Mouse (Mus musculus): ENCODE measurements at regions not wholly inside any gene's neighbourhood (a gene's known extent, or its start where the extent isn't known, plus 50 kb on each side); places are given as distances from the start of the nearest gene placed in this dataset.

DNA sequence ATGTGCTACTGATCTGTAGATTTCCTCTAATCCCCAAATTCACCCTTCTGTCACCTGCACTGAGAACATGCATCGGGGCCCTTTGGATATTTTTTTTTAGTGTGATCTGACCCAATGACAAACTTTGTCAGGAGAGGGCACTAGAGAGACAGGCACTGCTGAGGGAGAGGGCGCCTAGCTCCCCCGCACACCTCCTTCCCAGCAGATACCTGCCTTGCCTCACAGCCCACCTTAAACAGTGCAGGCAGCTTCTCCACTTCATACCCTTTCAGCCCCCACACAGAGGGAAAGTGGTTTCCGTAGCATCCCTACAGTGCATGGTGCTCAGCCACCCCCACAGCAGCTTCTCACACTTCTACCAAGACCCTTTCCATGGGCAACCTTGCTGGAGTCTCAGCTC lies 670.0 kb downstream of the Tmem132b start:
- H3K4me2 ChIP-seq = peak overlapping the region; percentile 14; the same call in 1 of the 2 replicates
- no peaks in the 10 kb centered on the region for H3K36me3 ChIP-seq
- H3K4me1 ChIP-seq (replicated peaks) = peaks cover 8% of the 10 kb centered on the region
- H3K27me3 ChIP-seq = peaks cover 22% of the 10 kb centered on the region
- H3K9ac ChIP-seq = no peak overlapping the region
- H3K27ac ChIP-seq (replicated peaks) = 0 out of 2 replicates have a peak overlapping the region, but pooled peaks have one; percentile 29
- H3K4me3 ChIP-seq = no peak overlapping the region
- WGBS = 20% methylated on average over 4 of the region's 4 CpGs
- no peaks in the 10 kb centered on the region for H3K9me3 ChIP-seq
- ATAC-seq (ENCODE audit: low read depth) = no peak

DNA sequence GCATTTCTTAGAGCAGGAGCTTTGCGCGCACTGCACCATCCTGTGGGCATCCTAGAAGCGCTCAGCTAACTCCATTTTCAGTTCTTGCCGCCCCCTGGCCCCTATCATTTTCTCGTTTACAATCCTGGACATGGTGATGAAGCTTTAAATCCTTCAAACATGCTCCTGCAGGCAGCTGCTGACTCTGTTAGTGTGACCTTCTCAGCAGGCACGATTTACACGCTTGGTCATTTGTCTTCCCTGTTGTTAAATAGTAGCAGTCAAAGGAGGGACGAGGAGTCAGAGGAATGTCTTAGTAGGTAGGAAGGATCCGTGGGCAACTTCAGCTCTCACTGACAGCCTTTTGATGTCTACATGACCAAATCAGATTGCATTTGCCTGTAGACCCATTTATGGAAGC lies 670.4 kb downstream of the Tmem132b start:
- H3K9ac ChIP-seq = no peak overlapping the region
- no peak for ATAC-seq (ENCODE audit: low read depth)
- WGBS = 10% methylated on average over 9 of the region's 9 CpGs
- peaks cover 22% of the 10 kb centered on the region for H3K27me3 ChIP-seq
- no peaks in the 10 kb centered on the region for H3K36me3 ChIP-seq
- peaks cover 8% of the 10 kb centered on the region for H3K4me1 ChIP-seq (replicated peaks)
- peak overlapping the region; percentile 14; the same call in 1 of the 2 replicates for H3K4me2 ChIP-seq
- 0 out of 2 replicates have a peak overlapping the region, but pooled peaks have one; percentile 29 for H3K27ac ChIP-seq (replicated peaks)
- H3K9me3 ChIP-seq = no peaks in the 10 kb centered on the region
- H3K4me3 ChIP-seq = no peak overlapping the region

DNA sequence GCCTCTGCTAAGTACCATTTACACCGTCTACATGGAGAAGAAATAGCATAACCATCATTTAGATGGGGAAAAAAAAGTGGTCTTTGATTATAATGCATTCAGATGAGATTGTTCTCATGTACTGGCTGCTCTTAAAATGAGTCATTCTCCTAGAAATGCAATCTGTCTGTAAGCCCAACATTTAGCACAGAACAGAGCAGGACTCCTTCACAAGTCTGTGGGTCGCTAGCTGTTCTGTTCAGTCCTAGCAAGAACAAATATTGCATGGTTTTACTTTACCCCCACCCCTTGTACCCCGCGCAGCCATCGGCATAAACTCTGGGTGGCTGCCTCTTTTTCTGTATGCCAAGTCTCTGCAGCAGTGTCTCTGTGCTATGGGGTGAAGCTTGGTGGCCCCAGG lies 685.4 kb downstream of the Tmem132b start:
- H3K4me1 ChIP-seq (replicated peaks) = no peaks in the 10 kb centered on the region
- H3K4me3 ChIP-seq = no peak overlapping the region
- H3K36me3 ChIP-seq = no peaks in the 10 kb centered on the region
- no peak overlapping the region for H3K9ac ChIP-seq
- no peaks in the 10 kb centered on the region for H3K27me3 ChIP-seq
- no peak overlapping the region for H3K27ac ChIP-seq (replicated peaks)
- ATAC-seq (ENCODE audit: low read depth) = no peak
- WGBS = 93% methylated on average over 5 of the region's 5 CpGs
- no peak overlapping the region for H3K4me2 ChIP-seq
- no peaks in the 10 kb centered on the region for H3K9me3 ChIP-seq

DNA sequence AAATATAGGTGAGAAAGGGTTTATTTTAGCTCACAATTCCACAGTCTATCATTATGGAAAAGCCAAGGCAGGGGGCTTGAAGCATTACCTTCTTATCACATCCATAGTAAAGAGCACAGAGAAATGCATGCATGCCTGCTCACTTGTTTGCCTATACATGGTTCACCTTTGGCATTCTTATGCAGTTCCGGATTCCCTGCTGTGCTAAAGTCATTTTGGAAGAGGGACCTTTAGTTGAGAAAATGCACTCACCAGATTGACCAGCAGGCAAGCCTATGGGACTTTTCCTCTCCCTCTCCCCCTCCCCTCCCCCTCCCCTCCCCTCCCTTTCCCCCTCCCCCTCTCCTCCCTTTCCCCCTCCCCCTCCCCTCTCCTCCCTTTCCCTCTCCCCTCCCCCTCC lies 686.2 kb downstream of the Tmem132b start:
- no peaks in the 10 kb centered on the region for H3K36me3 ChIP-seq
- no peak overlapping the region for H3K27ac ChIP-seq (replicated peaks)
- no peak overlapping the region for H3K4me3 ChIP-seq
- WGBS = 69% methylated on average over 1 of the region's 1 CpGs
- H3K9ac ChIP-seq = no peak overlapping the region
- H3K4me2 ChIP-seq = no peak overlapping the region
- H3K4me1 ChIP-seq (replicated peaks) = no peaks in the 10 kb centered on the region
- H3K9me3 ChIP-seq = no peaks in the 10 kb centered on the region
- H3K27me3 ChIP-seq = no peaks in the 10 kb centered on the region
- no peak for ATAC-seq (ENCODE audit: low read depth)

DNA sequence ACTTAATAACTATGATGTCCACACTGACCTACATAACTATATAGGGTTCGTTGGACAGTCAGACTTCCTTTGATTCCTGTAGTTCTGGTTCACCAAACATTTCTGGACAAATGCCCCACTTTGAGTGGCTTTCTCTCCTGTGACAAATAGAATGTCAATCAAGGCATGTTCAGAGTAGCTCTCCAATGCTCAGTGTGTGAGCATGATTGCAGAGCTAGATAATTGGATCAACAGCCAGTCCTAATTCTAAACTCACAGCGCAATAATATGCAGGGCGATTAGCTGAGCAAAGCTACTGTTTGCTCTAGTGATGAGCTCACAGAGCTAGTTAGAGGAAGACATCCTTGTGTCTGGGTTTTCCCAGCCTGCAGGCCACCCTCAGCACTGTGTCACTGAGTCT lies 692.1 kb downstream of the Tmem132b start:
- no peak overlapping the region for H3K9ac ChIP-seq
- H3K4me1 ChIP-seq (replicated peaks) = no peaks in the 10 kb centered on the region
- no peaks in the 10 kb centered on the region for H3K27me3 ChIP-seq
- no peaks in the 10 kb centered on the region for H3K9me3 ChIP-seq
- WGBS = 97% methylated on average over 3 of the region's 3 CpGs
- no peak overlapping the region for H3K4me2 ChIP-seq
- no peak for ATAC-seq (ENCODE audit: low read depth)
- no peaks in the 10 kb centered on the region for H3K36me3 ChIP-seq
- no peak overlapping the region for H3K27ac ChIP-seq (replicated peaks)
- H3K4me3 ChIP-seq = no peak overlapping the region

DNA sequence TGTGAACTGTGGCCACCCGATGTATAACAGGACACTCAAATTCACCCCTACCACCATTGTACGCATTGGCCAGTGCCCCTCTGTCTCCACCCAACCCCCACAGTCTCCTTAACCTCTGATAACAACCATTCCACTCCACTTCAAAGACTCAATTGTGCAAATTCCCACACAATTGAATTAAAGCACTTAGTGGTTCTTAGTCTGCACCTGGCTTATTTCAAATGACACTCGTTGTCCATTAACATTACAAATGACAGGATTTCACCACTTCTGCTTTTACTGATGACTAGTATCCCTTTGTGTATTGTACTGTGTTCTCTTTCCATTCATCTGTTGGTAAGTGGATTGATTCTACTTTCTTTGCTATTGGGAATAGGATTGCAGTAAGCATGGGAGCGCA lies 699.2 kb downstream of the Tmem132b start:
- no peak overlapping the region for H3K4me2 ChIP-seq
- no peaks in the 10 kb centered on the region for H3K36me3 ChIP-seq
- H3K9me3 ChIP-seq = no peaks in the 10 kb centered on the region
- no peak for ATAC-seq (ENCODE audit: low read depth)
- 65% methylated on average over 4 of the region's 4 CpGs for WGBS
- no peak overlapping the region for H3K4me3 ChIP-seq
- H3K9ac ChIP-seq = no peak overlapping the region
- H3K27ac ChIP-seq (replicated peaks) = no peak overlapping the region
- no peaks in the 10 kb centered on the region; the same call in 1 of the 2 replicates for H3K27me3 ChIP-seq
- no peaks in the 10 kb centered on the region for H3K4me1 ChIP-seq (replicated peaks)

DNA sequence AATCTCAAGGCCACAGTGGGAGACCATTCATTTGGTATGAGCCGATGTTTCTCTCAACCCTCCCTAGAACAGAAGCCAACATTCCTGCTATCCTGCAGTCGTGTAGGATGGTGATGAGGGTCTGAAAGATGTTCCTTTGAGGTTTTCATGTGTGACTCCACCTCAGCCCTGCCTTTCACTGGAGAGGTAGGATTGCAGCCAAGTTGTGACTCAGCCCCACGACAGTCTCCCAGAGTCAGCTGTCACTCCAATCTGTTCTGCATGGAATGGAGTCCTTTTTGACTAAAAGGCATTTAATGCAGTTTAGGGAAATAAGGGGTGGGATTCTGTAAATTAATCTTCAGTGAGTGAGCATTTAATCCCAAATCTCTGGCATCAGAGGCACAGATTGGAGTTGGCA lies 706.5 kb downstream of the Tmem132b start:
- Histone ChIP-seq H3K36me3 (no peaks in the 10 kb centered on the region), H3K9ac (no peak overlapping the region), H3K27ac (replicated peaks) (no peak overlapping the region), H3K4me2 (no peak overlapping the region), H3K9me3 (no peaks in the 10 kb centered on the region), H3K27me3 (no peaks in the 10 kb centered on the region), H3K4me1 (replicated peaks) (no peaks in the 10 kb centered on the region), H3K4me3 (no peak overlapping the region)
- no peak for ATAC-seq (ENCODE audit: low read depth)
- 73% methylated on average over 3 of the region's 3 CpGs for WGBS

DNA sequence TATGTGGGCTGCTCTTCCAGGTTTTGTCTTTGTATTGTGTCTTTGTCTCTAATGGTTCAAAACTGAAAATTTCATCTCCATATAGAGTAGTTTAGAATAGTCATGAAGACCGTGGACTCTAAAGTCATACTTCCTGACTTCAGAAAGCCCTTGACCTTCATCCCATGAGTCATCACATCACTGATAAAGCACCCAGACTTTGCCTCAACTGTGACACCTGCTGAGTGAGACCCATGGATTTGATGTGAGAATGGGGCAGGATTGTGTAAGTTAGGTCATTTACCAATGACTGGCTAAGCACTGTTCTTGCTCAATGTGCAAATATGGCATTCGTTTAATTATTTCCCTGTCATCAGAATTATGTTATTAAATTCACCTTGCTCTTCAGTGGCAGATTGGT lies 714.2 kb downstream of the Tmem132b start:
- Histone ChIP-seq H3K9ac (no peak overlapping the region), H3K4me1 (replicated peaks) (no peaks in the 10 kb centered on the region), H3K36me3 (no peaks in the 10 kb centered on the region), H3K27me3 (no peaks in the 10 kb centered on the region), H3K27ac (replicated peaks) (no peak overlapping the region), H3K4me2 (no peak overlapping the region), H3K4me3 (no peak overlapping the region), H3K9me3 (no peaks in the 10 kb centered on the region)
- WGBS = 93% methylated on average over 2 of the region's 2 CpGs
- no peak for ATAC-seq (ENCODE audit: low read depth)

DNA sequence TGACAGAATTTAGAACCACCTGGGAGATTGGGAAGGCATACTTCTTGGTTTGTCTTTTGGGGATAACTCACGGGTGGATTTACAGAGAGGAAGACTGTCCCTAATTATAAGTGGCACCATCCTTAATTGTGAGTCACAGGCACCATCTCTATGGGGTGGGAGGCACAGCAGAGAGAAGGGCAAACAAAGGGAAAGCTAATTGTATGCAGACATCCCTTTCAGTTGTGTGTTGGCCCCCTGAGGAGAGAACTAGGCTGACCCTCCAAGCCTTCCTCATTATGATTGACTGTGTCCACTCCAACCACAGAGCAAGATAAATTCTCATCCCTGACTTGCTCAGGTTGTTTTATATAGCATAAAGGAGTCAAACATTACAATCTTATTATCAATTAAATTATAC lies 718.8 kb downstream of the Tmem132b start:
- Histone ChIP-seq H3K27me3 (no peaks in the 10 kb centered on the region), H3K4me2 (no peak overlapping the region), H3K27ac (replicated peaks) (no peak overlapping the region), H3K4me1 (replicated peaks) (no peaks in the 10 kb centered on the region), H3K9ac (no peak overlapping the region), H3K9me3 (no peaks in the 10 kb centered on the region), H3K4me3 (no peak overlapping the region), H3K36me3 (no peaks in the 10 kb centered on the region)
- WGBS = 10% methylated on average over 1 of the region's 1 CpGs
- ATAC-seq (ENCODE audit: low read depth) = no peak

DNA sequence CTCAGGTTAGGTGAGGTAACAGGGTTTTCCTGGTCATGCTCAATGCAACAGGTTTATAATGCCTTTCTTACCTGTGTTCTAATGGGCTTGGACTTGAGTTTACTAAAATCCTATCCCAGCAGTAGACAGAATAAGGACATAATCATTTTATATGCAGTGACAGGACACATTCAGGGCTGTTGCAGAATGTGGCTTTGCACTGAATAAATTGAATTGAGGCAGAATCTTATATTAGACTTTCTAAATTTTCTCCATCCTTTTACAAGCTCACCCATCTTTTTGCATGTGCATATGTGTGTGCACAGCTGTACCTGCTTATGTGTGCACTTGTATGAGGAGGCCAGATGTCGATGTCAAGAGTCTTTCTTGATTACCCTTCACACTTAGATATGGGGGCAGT lies 723.1 kb downstream of the Tmem132b start:
- Histone ChIP-seq H3K4me1 (replicated peaks) (no peaks in the 10 kb centered on the region), H3K4me2 (no peak overlapping the region), H3K9me3 (no peaks in the 10 kb centered on the region), H3K27ac (replicated peaks) (no peak overlapping the region), H3K9ac (no peak overlapping the region), H3K27me3 (no peaks in the 10 kb centered on the region), H3K4me3 (no peak overlapping the region), H3K36me3 (no peaks in the 10 kb centered on the region)
- 89% methylated on average over 1 of the region's 1 CpGs for WGBS
- no peak for ATAC-seq (ENCODE audit: low read depth)

DNA sequence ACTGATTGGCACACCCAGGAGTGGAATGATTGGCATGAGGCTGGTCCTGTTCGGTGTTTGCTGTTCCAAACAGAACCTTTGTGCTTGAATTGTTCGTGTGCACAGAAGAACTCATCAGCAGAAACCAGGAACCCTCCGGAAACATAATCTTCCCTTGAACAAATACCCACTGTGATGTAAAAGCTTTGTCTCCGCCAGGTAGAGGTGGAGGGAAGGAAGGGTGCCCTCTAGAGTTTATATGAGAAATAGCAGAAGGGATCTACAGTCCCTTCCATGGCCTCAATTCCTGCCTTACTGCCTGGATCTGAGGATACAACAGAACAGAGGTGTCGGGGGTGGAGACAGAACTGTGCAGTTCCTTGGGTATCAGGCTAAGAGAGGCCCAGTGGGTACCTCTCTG lies 726.3 kb downstream of the Tmem132b start:
- no peaks in the 10 kb centered on the region for H3K4me1 ChIP-seq (replicated peaks)
- H3K9me3 ChIP-seq = no peaks in the 10 kb centered on the region
- no peak for ATAC-seq (ENCODE audit: low read depth)
- H3K9ac ChIP-seq = no peak overlapping the region
- no peaks in the 10 kb centered on the region for H3K27me3 ChIP-seq
- H3K36me3 ChIP-seq = no peaks in the 10 kb centered on the region
- H3K4me2 ChIP-seq = no peak overlapping the region
- WGBS = 78% methylated on average over 5 of the region's 5 CpGs
- no peak overlapping the region for H3K4me3 ChIP-seq
- H3K27ac ChIP-seq (replicated peaks) = no peak overlapping the region

DNA sequence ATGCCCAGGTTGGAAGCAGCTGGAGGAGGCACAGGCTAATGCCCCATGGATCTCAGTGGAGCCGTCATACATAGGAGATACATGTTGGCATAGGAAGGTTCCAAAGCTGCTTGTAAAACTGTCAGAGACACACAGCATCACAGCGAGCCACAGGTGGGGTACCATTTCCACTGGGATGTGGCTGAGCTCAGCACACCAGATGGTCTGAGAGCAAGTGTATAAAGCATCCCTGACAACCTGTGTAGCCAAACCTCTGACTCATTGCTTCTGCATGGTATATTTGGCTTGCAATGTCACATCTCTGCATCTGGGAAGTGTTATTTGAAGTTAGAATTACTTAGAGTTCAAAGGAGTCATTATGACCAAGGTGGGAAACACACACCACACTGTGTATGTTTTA lies 734.9 kb downstream of the Tmem132b start:
- no peak overlapping the region for H3K9ac ChIP-seq
- H3K4me1 ChIP-seq (replicated peaks) = peaks cover 6% of the 10 kb centered on the region; the same call in 1 of the 2 replicates
- H3K27me3 ChIP-seq = no peaks in the 10 kb centered on the region
- no peaks in the 10 kb centered on the region for H3K9me3 ChIP-seq
- no peak overlapping the region for H3K4me2 ChIP-seq
- no peak for ATAC-seq (ENCODE audit: low read depth)
- H3K36me3 ChIP-seq = no peaks in the 10 kb centered on the region
- H3K4me3 ChIP-seq = no peak overlapping the region
- WGBS = 75% methylated on average over 2 of the region's 2 CpGs
- H3K27ac ChIP-seq (replicated peaks) = no peak overlapping the region

DNA sequence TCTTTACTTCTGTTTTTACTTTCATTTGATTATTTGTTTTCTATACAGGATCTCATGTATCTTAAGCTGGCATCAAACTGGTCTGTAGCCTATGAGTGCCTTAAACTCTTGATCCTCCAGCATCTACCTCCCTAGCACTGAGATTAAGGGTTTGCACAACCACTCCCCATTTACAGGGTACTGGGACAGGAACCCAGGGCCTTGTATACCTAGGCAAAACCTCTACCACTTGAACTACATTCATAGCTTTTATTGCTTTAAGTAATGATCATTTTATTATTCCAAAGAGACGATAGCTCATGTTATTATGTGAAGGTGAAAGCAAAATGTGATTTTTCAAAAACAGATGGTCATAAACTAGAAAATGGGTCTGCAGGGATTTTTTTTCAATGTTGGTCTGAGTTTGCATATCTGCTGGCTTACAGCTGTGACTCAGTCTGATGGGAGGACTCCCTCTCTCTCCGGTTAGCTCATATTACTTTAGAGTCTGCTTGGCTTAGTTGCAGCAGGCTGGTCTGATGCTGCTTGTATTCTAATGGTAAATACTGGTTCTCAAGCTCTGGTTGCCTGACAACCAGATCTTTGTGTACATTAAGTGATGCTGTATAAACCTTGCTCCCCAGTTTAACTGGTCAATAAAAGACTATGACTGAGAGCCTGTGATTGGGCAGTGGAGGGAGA lies 735.5 kb downstream of the Tmem132b start:
- Histone ChIP-seq H3K9ac (no peak overlapping the region), H3K4me3 (no peak overlapping the region), H3K27ac (replicated peaks) (no peak overlapping the region), H3K9me3 (no peaks in the 10 kb centered on the region), H3K27me3 (no peaks in the 10 kb centered on the region), H3K4me2 (no peak overlapping the region), H3K36me3 (no peaks in the 10 kb centered on the region), H3K4me1 (replicated peaks) (peaks cover 6% of the 10 kb centered on the region; the same call in 1 of the 2 replicates)
- WGBS = 49% methylated on average over 2 of the region's 2 CpGs
- ATAC-seq (ENCODE audit: low read depth) = no peak
